Comparison of ENCODE assay signal across 1 mouse cellular context in genomic region chr2:131152166-131152730, GRCm38 (mm10).
A peak's percentile ranks its signal among the peaks of the same experiment; 100 is the strongest.
TF ChIP-seq lines count a peak whose summit lies in the region.

No protein-coding gene starts in this region.

TF ChIP-seq in MEL, 35 proteins besides CTCF, POLR2A, EP300 and RAD21:
- TF ChIP-seq UBTF (IDR thresholded peaks at IDR 0.05; ENCODE audit: borderline replicate concordance, insufficient read depth, low read depth, low read length): no peak
- TF ChIP-seq TCF12 (IDR thresholded peaks at IDR 0.05; ENCODE audit: low read depth, low read length): 0 out of 2 replicates have a peak, but pooled peaks have one; percentile 19
- TF ChIP-seq TAL1 (IDR thresholded peaks at IDR 0.05; ENCODE audit: low read length): peak; percentile 54
